Mouse (Mus musculus): ENCODE results near the gene Timp4. TPM values are rescaled to one million over a fixed set of nuclear protein-coding genes. Genes with fewer than 3 reads are reported as not detected.
"Not testable (repeated sequence)": the region's sequence is repeated elsewhere in the genome, so short reads cannot be mapped to it uniquely, and the experiment has no call there.

The Timp4 gene
- polyA plus RNA-seq, 1 experiment from 2014 or later, result 0.05 TPM

- no peak for ATAC-seq (ENCODE audit: low FRiP score)
- no peaks in the 10 kb centered on the region for H3K4me1 ChIP-seq (ENCODE audit: control insufficient read depth, insufficient read depth, low read length)
Observed at GRCm38 (mm10) chr6:115241131-115241699, 10.8 kb downstream of the Timp4 start.

GRCm38 (mm10) chr6:115240431-115240830, 11.6 kb downstream of the Timp4 start:
- H3K36me3 ChIP-seq (ENCODE audit: control insufficient read depth, insufficient read depth, low read length); H3K27ac ChIP-seq (ENCODE audit: low read depth, low read length); H3K4me3 ChIP-seq (ENCODE audit: low read depth, low read length); H3K27me3 ChIP-seq (ENCODE audit: control insufficient read depth, insufficient read depth, low read length); DNase-seq (ENCODE audit: low spot score, missing footprints); ATAC-seq (ENCODE audit: low FRiP score); H3K4me1 ChIP-seq (ENCODE audit: control insufficient read depth, insufficient read depth, low read length); H3K9ac ChIP-seq (ENCODE audit: low read length); H3K4me2 ChIP-seq; H3K9me3 ChIP-seq (ENCODE audit: control insufficient read depth, low read length): not testable (repeated sequence)
- 65% methylated on average over 2 of the region's 2 CpGs for WGBS

More at GRCm38 (mm10) chr6:115241131-115241699, 10.8 kb downstream of the Timp4 start:
- H3K27ac ChIP-seq (ENCODE audit: low read depth, low read length), result no peak overlapping the region
- DNase-seq (ENCODE audit: low spot score, missing footprints), result no peak
- H3K4me3 ChIP-seq (ENCODE audit: low read depth, low read length), result no peak overlapping the region
- no peaks in the 10 kb centered on the region for H3K36me3 ChIP-seq (ENCODE audit: control insufficient read depth, insufficient read depth, low read length)
- 84% methylated on average over 3 of the region's 3 CpGs for WGBS
- H3K27me3 ChIP-seq (ENCODE audit: control insufficient read depth, insufficient read depth, low read length), result no peaks in the 10 kb centered on the region
- H3K4me2 ChIP-seq, result no peak overlapping the region
- H3K9me3 ChIP-seq (ENCODE audit: control insufficient read depth, low read length), result no peaks in the 10 kb centered on the region
- no peak overlapping the region for H3K9ac ChIP-seq (ENCODE audit: low read length)

GRCm38 (mm10) chr6:115239335-115239734, 12.7 kb downstream of the Timp4 start:
- H3K4me3 ChIP-seq (ENCODE audit: low read depth, low read length), result no peak overlapping the region
- H3K4me2 ChIP-seq, result no peak overlapping the region
- WGBS, result 83% methylated on average over 7 of the region's 7 CpGs
- H3K9ac ChIP-seq (ENCODE audit: low read length), result no peak overlapping the region
- no peaks in the 10 kb centered on the region for H3K4me1 ChIP-seq (ENCODE audit: control insufficient read depth, insufficient read depth, low read length)
- DNase-seq (ENCODE audit: low spot score, missing footprints), result no peak
- no peak for ATAC-seq (ENCODE audit: low FRiP score)
- H3K27me3 ChIP-seq (ENCODE audit: control insufficient read depth, insufficient read depth, low read length), result no peaks in the 10 kb centered on the region
- H3K36me3 ChIP-seq (ENCODE audit: control insufficient read depth, insufficient read depth, low read length), result no peaks in the 10 kb centered on the region
- no peak overlapping the region for H3K27ac ChIP-seq (ENCODE audit: low read depth, low read length)
- no peaks in the 10 kb centered on the region for H3K9me3 ChIP-seq (ENCODE audit: control insufficient read depth, low read length)

- Histone ChIP-seq H3K27me3 (ENCODE audit: control insufficient read depth, insufficient read depth, low read length) (no peaks in the 10 kb centered on the region), H3K27ac (ENCODE audit: low read depth, low read length) (no peak overlapping the region), H3K4me2 (no peak overlapping the region), H3K36me3 (ENCODE audit: control insufficient read depth, insufficient read depth, low read length) (no peaks in the 10 kb centered on the region), H3K4me1 (ENCODE audit: control insufficient read depth, insufficient read depth, low read length) (no peaks in the 10 kb centered on the region), H3K9ac (ENCODE audit: low read length) (no peak overlapping the region), H3K4me3 (ENCODE audit: low read depth, low read length) (no peak overlapping the region), H3K9me3 (ENCODE audit: control insufficient read depth, low read length) (no peaks in the 10 kb centered on the region)
- no peak for ATAC-seq (ENCODE audit: low FRiP score)
- WGBS, result 88% methylated on average over 9 of the region's 9 CpGs
- DNase-seq (ENCODE audit: low spot score, missing footprints), result no peak
Observed at GRCm38 (mm10) chr6:115238031-115239027, 13.7 kb downstream of the Timp4 start.

- no peaks in the 10 kb centered on the region for H3K9me3 ChIP-seq (ENCODE audit: control insufficient read depth, low read length)
- no peak overlapping the region for H3K4me3 ChIP-seq (ENCODE audit: low read depth, low read length)
- H3K4me2 ChIP-seq, result no peak overlapping the region
- 94% methylated on average over 1 of the region's 1 CpGs for WGBS
- H3K9ac ChIP-seq (ENCODE audit: low read length), result no peak overlapping the region
- no peaks in the 10 kb centered on the region for H3K36me3 ChIP-seq (ENCODE audit: control insufficient read depth, insufficient read depth, low read length)
- DNase-seq (ENCODE audit: low spot score, missing footprints), result no peak
- ATAC-seq (ENCODE audit: low FRiP score), result no peak
- H3K27me3 ChIP-seq (ENCODE audit: control insufficient read depth, insufficient read depth, low read length), result no peaks in the 10 kb centered on the region
- no peak overlapping the region for H3K27ac ChIP-seq (ENCODE audit: low read depth, low read length)
- no peaks in the 10 kb centered on the region for H3K4me1 ChIP-seq (ENCODE audit: control insufficient read depth, insufficient read depth, low read length)
Observed at GRCm38 (mm10) chr6:115232562-115232961, 19.4 kb downstream of the Timp4 start.

- ATAC-seq (ENCODE audit: low FRiP score), result no peak
- no peak overlapping the region for H3K4me3 ChIP-seq (ENCODE audit: low read depth, low read length)
- H3K9ac ChIP-seq (ENCODE audit: low read length), result no peak overlapping the region
- H3K9me3 ChIP-seq (ENCODE audit: control insufficient read depth, low read length), result no peaks in the 10 kb centered on the region
- no peak for DNase-seq (ENCODE audit: low spot score, missing footprints)
- WGBS, result 89% methylated on average over 4 of the region's 4 CpGs
- no peaks in the 10 kb centered on the region for H3K4me1 ChIP-seq (ENCODE audit: control insufficient read depth, insufficient read depth, low read length)
- no peak overlapping the region for H3K27ac ChIP-seq (ENCODE audit: low read depth, low read length)
- no peaks in the 10 kb centered on the region for H3K36me3 ChIP-seq (ENCODE audit: control insufficient read depth, insufficient read depth, low read length)
- no peaks in the 10 kb centered on the region for H3K27me3 ChIP-seq (ENCODE audit: control insufficient read depth, insufficient read depth, low read length)
- H3K4me2 ChIP-seq, result no peak overlapping the region
Observed at GRCm38 (mm10) chr6:115231836-115232235, 20.2 kb downstream of the Timp4 start.

- H3K4me3 ChIP-seq (ENCODE audit: low read depth, low read length), result no peak overlapping the region
- no peak overlapping the region for H3K9ac ChIP-seq (ENCODE audit: low read length)
- H3K9me3 ChIP-seq (ENCODE audit: control insufficient read depth, low read length), result no peaks in the 10 kb centered on the region
- no peak overlapping the region for H3K4me2 ChIP-seq
- WGBS, result 89% methylated on average over 3 of the region's 3 CpGs
- H3K27ac ChIP-seq (ENCODE audit: low read depth, low read length), result no peak overlapping the region
- H3K4me1 ChIP-seq (ENCODE audit: control insufficient read depth, insufficient read depth, low read length), result no peaks in the 10 kb centered on the region
- DNase-seq (ENCODE audit: low spot score, missing footprints) (no peak), ATAC-seq (ENCODE audit: low FRiP score) (no peak)
- no peaks in the 10 kb centered on the region for H3K36me3 ChIP-seq (ENCODE audit: control insufficient read depth, insufficient read depth, low read length)
- no peaks in the 10 kb centered on the region for H3K27me3 ChIP-seq (ENCODE audit: control insufficient read depth, insufficient read depth, low read length)
Observed at GRCm38 (mm10) chr6:115230557-115230956, 21.4 kb downstream of the Timp4 start.

GRCm38 (mm10) chr6:115227529-115227928, 24.5 kb downstream of the Timp4 start:
- H3K36me3 ChIP-seq (ENCODE audit: control insufficient read depth, insufficient read depth, low read length), result no peaks in the 10 kb centered on the region
- ATAC-seq (ENCODE audit: low FRiP score), result peak; percentile 46; the same call in 1 of the 2 replicates
- DNase-seq (ENCODE audit: low spot score, missing footprints), result peak; percentile 91
- no peaks in the 10 kb centered on the region for H3K27me3 ChIP-seq (ENCODE audit: control insufficient read depth, insufficient read depth, low read length)
- H3K9me3 ChIP-seq (ENCODE audit: control insufficient read depth, low read length), result no peaks in the 10 kb centered on the region
- no peak overlapping the region for H3K4me3 ChIP-seq (ENCODE audit: low read depth, low read length)
- WGBS, result 9% methylated on average over 2 of the region's 2 CpGs
- no peak overlapping the region for H3K9ac ChIP-seq (ENCODE audit: low read length)
- H3K4me1 ChIP-seq (ENCODE audit: control insufficient read depth, insufficient read depth, low read length), result no peaks in the 10 kb centered on the region
- no peak overlapping the region for H3K4me2 ChIP-seq
- no peak overlapping the region for H3K27ac ChIP-seq (ENCODE audit: low read depth, low read length)

GRCm38 (mm10) chr6:115227043-115227442, 25.0 kb downstream of the Timp4 start, which contains the start of gene Gm17482:
Gm17482 (plus strand) TSS chr6:115227343.
- ATAC-seq (ENCODE audit: low FRiP score), result no peak
- H3K9ac ChIP-seq (ENCODE audit: low read length), result no peak within 1 kb of the TSS
- H3K27me3 ChIP-seq (ENCODE audit: control insufficient read depth, insufficient read depth, low read length), result no peaks in the 10 kb centered on the region
- no peak within 1 kb of the TSS for H3K4me2 ChIP-seq
- H3K36me3 ChIP-seq (ENCODE audit: control insufficient read depth, insufficient read depth, low read length), result no peaks in the 10 kb centered on the region
- no peaks in the 10 kb centered on the region for H3K4me1 ChIP-seq (ENCODE audit: control insufficient read depth, insufficient read depth, low read length)
- DNase-seq (ENCODE audit: low spot score, missing footprints), result no peak
- H3K27ac ChIP-seq (ENCODE audit: low read depth, low read length), result no peak within 1 kb of the TSS
- 73% methylated on average over 4 of the region's 4 CpGs for WGBS
- H3K9me3 ChIP-seq (ENCODE audit: control insufficient read depth, low read length), result no peaks in the 10 kb centered on the region
- no peak within 1 kb of the TSS for H3K4me3 ChIP-seq (ENCODE audit: low read depth, low read length)
